Mouse (Mus musculus): ENCODE data around the gene Cmtr1.

DNA sequence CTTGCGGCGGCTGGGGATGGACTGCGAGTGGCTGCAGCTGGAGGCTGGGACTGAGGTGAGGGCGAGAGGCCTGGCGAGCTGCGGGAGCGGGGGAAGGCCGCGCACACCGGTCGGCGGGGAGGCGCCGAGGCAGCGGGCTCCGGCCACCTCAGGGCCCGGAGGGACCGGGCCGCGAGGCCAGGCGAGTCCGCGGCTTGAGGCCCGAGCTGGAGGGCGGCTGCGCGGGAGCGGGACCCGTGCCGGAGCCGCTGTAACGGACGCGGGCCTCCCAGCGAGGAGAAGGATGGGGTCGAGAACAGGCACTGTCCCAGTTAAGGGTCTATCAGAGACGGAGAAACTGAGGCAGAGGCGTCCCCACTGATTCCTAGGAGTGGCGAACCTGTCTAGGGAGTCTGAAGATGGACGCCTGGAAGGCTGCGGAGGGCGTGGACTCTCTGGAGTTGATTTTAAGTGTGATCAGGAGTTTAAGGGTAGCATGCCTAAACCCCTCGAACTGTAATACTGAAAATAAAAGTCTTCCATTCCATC is 45.3 kb upstream of the Cmtr1 start:
- TF ChIP-seq CTCF (IDR thresholded peaks at IDR 0.05; ENCODE audit: control insufficient read depth, insufficient read depth, low read length), result no peak
- TF ChIP-seq POLR2A (IDR thresholded peaks at IDR 0.05; ENCODE audit: borderline replicate concordance, control insufficient read depth, low read depth, low read length), result no peak
